Mouse (Mus musculus) R1 (cell line): ENCODE measurements around the gene Etv6.
"Not testable (repeated sequence)": the region's sequence is repeated elsewhere in the genome, so short reads cannot be mapped to it uniquely, and the experiment has no call there.

ENCODE experiments used
- DNase-seq: peaks from one replicate; pipeline ENCODE4 v3.0.0-alpha.2; 2018; ENCODE audit warnings: low read depth, low spot score

Gene Etv6

DNA sequence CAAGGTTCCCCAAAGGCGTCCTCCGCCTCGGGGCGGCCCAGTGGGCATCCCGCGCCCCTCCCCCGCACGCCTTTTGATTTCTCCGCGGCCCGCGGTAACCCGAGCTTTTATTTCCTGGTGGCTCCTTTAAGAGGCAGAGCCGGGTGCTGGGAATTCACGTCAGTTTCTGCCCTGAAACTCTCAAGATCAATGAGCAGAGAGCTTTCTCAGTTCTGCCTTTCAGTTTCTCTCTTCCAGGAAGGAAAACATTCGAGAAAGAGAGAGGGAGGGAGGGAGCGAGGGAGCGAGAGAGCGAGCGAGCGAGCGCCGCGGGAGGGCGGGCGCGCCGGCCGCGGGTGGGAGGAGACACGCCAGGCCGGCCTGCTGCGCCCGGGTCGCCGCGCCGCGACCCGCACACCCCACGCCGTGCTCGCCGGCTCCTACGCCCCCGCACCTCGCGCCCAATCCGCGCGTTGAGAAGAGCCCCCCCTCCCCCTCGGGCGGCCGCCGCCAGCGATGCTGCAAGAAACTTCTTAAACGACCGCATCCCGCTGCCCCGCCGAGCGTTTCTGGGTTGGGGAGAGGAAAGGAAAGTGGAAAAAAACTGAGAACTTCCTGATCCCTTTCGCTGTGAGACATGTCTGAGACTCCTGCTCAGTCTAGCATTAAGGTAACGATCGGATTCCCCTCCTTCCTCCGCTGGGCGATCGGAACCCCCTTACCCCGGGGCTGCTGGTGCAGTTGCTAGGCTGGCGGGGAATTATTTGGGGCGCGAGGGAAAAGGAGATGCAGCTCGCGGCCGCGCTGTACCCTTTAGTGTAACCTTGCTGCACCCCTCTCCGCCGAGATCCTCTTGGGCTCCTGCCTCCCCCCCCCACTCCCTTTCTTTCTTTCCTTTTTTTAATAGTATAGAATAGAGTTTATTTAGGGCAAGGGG, at the start of gene Etv6:
Gene Etv6, plus strand, starts transcription at position 211 of the 916 bp plus-strand sequence.
- DNase-seq = peak; percentile 90

DNA sequence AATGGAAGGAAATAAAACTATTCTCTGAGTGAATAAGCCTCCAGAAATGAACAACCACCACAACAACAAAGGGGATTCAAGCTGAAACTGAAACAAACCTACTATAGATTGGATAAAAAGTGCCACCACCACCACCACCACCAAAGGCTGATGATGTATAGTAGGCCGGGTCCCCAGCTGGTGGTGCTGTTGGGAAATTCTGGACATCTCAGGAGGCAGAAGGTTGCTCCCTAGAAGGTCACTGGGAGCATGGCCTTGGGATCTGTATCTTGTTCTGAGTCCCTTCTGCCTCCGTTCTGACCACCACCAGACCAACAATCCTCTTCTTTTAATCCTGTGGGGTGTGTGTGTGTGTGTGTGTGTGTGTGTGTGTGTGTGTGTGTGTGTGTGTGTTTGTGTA, 49.3 kb upstream of the Etv6 start:
- DNase-seq = peak; percentile 19

DNA sequence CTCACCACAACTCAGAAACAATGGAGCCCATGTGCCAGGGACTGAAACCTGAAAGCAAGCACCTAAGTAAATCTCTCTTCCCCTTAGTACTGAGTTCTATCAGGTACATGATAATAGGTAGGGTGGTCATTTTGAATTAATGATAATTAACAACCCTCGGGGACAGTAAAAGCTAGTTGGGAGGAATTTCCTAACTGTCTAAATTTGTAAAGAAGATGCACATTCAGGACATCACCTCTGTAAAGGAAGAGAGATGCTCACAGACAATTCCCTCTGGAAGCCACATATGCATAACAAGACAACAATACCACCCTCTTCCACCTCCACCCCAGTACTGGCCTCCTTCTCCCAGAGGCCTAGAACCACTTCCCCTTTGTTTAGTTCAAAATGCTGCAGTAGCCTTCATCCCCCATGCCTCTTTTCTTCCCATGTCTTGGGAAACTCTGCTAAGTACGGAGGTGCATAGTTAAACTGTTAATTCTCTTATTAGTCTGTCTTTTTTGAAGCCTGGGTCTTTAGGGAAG, 48.4 kb upstream of the Etv6 start:
- DNase-seq = peak; percentile 84

DNA sequence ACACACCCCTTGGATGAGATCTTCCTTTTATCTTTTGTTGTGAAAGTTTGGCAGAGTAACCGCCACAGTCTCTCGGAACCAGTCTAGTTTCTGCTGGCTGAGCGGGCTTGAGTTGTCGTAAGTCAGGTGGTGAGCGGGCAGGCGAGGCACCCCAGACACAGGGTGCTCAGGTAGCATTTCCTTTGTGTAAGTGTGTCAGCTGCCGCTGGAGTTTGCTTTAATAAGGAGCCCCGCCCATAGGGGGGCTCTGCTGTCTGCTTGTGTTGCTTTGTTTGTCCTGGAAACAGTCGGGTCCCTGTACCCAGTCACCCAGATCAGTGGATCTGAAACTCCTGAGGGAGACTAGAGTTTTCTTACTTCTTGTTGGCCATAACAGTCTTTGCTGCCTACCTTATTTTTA, 47.5 kb upstream of the Etv6 start:
- peak; percentile 31 for DNase-seq

DNA sequence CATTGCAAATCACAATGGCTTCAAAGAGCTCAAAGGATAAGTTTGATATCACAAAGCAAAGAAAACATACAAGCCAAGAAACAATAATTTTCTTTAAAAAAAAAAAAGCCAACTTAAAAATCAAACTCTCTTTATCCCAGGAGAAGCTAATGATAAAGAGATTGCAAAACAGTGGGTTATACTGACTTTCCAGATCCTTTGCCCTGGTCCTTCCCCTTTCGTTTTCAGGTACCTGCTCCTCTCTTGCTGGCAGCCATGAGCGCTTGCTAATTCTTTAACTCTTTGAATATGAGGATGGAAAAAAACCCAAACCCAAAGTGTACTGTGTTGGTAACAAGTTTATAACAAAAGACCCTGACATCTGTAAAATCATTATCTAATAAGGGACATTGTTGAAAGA, 38.0 kb upstream of the Etv6 start:
- DNase-seq = no peak

DNA sequence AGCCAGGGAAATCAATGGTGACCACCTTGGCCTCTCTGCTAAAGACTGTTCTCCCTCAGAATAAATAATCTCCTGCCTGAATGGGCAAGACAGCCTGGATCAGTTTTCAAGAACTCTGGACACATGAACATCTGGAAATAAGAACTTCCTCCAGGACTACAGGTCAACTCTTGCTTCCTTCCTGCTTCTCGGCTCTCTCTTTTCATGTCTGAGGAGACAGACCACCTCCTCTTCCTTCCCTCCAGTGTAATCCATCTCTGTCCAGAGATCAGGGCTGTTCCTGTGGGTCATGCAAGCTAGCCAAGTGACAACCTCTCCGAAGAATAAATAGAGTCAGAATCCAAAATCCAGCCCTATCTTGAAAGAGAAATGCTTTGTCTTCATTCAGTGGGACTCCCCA, 37.6 kb upstream of the Etv6 start:
- DNase-seq = no peak

DNA sequence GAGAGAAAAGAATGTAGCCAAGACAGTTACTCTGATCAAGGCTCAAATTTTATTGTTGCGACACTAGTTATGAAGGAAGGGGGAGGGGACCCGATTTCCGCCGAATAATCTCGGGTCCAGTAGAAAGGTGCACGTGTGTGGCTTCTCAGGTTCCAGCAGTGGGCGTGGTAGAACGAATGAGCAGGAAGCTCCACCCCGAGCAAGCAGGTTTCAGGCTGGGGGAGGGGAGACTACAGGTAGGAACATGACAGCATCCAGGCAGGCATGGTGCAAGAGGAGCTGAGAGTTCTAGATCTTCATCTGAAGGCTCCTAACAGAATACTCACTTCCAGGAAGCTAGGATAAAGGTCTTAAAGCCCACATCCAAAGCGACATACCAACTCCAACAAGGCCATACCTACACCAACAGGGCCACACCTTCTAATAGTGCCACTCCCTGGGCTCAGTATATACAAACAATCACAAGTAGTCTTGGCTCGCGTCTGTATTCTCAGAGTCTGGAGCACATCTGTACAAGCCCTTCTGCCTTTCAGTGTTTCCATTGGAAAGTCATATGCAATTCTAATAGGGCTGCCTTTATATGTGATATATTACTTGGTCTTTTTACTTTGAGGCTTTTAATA, 20.9 kb upstream of the Etv6 start:
- not testable (repeated sequence) for DNase-seq

DNA sequence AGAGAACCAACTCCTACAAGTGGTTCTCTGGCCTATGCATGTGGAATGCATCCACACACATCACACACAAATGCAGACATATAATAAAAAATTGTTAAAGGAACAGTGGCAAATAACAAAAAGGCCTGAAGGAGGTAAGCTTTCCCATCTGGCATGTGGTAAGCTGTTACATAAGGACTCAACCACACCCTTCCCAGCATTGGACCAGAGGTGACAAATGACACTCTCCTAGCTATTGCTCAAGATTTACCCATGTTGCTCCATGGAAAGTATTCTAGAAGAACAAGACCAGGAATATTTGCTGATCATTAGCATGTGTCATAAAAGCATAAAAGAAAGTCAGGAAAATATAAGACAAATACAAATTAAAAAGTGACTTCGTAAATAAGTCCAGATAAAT, 16.7 kb upstream of the Etv6 start:
- DNase-seq = no peak

DNA sequence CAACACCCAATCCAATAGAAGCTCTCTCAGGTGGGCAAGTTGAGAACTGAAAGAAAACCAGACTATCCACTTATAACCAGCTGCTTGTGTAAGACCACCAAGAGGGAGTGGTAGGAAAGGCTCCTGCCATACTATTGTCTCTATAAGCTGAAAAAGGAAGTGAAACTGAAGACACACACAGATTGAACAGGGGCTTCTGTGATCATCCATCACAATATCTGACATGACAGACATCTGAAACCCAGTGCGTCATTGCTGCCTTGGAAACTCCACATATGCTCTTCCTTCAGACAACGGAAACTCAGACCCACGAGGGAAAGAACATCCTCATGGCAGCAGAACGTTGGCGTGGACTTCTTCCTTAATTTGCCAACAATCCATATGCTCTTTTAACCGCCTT, 14.7 kb upstream of the Etv6 start:
- DNase-seq = no peak

DNA sequence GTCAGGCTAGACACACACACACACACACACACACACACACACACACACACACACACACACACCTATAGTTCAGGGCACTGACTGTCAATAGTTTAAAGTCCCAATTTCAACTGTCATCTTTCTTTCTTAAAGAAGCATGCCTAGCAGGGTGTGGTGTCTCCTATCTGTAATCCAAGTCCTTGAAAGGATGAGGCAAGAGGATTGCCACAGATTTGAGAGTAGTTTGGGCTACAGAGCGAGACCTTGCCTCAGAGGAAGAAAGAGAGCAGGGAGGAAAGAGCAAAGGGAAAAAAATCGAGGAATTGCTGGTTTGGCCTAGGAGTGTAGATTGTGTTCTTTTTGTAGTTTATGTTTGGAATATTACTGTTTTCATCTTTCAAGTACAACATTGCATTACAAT, 9.2 kb upstream of the Etv6 start:
- no peak for DNase-seq

DNA sequence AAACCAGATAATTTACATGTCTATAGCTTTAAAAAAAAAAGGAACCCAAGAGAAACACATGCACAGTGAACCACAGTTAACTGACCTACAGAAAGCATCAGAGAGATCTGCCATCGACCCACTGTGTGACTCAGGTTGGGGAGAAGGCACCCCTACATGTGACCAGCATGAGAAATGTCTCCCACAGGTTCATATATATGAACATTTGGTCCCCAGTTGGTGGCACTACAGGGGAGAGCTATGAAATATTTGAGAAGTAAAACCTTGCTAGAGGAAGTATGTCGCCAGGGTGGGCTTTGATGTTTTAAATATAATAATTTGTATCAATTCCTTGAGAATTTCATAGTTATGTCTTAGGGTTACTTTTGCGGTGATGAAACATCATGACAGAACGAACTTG, 8.5 kb upstream of the Etv6 start:
- DNase-seq = no peak

DNA sequence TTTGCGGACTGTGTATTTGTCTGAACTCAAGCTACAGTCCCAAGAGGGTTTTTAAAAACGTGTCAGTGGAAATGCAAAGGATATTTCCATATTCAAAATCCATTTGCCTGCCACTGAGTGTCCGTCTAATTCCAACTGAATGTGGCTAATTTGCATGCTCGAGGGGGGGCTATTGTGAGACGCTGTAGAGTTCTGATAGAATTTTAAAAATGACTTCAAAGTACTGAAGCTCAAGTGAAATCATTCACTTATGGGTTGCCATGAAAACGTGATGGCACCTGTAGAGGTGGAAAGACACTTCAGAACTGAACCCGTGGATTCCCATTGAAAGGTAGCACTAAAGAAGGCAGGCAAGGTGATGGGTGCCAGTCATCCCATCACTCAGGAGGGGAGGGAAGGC, 3.0 kb upstream of the Etv6 start:
- DNase-seq = peak; percentile 58

DNA sequence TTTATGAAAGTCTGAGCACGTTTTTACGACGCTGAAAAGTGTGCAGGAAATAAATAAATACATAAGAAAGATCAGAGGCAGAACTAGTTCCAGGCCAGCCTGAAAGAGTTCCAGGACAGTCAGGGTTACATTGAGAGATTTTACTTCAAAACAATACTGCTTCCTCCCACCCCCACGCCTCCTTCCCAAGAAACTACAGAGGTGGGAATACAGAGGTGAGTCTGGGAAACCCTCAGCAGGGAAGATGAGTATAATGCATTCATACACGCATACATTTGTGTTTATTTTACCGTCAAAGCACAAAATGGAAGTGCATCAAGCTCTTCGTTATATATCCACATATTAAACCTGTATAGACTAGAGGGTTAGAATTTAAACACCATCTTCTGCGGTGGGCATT, 1.1 kb upstream of the Etv6 start:
- no peak for DNase-seq

DNA sequence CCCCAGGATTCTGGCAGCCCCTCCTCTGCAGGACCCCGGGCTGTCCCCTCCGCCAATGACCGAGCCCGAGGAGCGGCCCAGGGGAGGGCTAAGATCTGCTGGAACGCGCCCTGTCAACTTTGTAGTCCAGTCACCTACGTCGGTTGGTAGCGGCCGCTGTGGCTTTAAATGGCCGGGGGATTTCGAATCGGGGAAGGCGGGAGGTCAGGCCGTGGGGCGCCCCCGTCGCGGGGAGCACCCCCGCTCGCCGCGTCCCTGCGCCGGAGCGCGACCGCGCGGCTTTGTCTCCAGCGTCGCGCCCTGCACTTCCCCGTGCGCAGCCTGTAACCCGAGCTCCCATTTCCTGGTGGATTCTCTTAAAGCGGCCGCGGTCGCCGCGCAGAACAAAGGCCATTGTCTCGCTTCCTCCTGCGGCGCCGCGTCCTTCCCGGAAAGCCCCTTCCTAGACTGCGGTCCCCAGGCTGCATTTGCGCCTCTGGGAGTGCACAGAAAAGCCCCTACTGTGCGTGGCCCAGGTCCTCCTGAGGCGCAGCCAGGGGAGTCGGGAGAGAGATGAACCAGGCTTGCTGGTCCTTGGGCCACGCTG, 503 bp upstream of the Etv6 start:
- peak; percentile 92 for DNase-seq

DNA sequence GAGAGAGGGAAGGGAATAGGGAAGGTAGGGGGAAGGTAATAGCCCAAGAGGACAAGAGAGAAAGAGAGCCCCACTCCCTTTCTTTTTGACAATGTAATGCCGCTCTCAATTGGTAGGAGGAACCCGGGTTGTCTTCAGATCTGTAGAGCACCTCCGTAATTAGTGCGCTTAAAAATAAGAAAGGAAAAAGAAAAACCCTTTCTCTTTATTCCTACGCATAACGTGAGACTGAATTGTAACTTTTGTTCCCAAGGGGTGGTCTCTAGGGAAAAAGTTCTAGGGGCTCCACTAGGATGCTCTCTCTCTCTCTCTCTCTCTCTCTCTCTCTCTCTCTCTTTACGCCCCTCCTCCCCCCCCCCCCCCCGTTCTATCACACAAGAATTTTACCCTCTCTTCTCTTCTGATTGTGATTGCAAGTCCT, 1.0 kb downstream of the Etv6 start:
- peak; percentile 26 for DNase-seq

DNA sequence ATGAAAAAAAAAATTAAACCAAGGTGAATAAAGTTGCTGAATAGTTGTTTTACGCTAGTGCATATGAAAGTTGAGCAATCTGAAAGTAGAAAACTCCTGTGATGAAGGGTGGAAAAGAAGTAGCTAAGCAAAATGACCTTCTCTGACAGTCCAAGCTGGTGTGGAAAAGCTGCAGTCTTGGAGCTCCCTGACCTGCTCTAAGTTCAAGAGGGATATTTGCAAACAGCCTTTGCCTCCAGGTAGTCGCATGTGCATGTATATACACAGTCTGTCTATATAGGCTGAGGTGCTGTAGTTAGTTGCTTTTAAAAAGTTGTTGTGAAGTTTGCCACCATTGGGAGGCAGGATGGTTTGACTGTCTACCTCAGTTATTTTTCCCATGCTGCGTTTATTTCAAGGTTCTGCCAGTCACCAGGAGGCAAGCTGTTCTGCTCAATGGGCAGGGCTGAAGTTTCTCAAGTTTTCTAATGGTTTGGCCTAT, 1.5 kb downstream of the Etv6 start:
- no peak for DNase-seq

DNA sequence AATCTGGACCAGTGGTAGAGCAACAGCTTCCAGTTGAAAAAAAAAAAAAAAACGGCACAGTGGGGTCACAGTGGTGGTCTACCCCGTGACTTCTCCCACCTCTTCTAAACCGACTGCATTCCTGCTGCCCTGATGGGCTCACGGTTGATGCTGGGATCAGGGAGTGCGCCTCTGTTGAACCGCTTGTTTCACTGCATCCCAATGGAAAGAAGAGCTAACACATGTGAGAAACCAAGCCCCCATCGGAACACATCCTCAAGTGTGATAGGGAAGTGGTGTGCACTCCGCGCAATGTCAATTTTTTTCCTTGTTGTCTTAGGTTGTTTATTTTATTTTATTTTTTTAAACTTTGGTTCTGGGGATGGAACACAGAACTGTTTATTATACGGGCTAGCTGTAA, 2.5 kb downstream of the Etv6 start:
- DNase-seq = no peak

DNA sequence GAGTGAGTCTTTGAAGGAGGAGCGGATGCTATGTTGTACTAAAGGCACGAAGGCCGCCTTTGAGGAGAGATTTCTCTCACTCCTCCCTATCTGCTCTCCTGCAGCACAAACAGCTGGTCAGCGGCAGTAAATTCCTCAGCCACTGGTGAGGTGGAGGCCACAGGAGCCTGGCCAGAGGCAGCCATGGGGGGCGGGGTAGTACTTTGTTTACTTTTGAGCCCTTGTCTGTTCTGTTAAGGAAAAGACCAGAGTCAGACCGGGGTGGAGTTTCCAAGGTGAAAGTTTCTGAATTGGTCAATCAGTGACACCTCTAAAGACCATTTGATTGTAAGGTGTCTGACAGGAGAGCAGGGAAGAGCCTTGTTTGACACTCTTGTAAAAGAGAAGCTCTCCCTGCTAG, 3.4 kb downstream of the Etv6 start:
- DNase-seq = no peak

DNA sequence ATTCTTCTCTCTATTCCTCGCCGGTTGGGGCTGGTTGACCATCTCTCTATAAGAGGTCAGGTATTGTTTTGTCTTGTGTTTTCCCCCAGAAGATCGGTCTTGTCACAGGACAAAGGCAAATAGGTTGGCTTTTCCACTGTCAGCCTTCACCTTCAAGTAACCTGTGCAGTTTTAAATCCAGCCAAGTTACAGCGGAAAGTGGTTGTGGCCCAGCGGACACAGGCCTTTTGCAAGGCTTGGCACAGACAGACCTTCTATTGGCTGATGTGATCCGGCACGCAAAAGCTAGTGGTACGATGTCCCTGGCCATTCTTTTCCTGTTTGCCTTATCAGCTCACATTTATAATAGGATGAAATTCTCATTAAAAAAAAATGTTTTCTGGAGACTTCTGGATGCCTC, 3.9 kb downstream of the Etv6 start:
- DNase-seq = no peak

DNA sequence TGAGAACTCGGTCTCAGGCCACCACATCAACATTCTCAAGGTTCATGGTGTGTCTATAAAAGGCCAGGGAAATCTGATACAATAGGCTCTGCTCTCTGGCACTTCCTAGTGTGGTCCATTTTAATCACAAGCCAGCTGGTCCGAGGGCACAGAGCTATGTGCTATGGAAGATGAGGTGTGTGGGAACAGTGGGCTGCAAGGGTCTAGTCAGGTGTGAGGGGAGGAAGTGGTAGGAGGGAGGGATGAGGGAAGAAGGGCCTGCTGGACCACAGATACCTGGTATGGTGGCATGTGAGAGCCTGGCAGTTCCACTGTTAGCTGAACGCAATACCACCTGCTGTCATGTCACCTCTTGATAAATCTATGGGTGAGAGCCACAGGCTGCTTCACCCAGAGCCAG, 4.8 kb downstream of the Etv6 start:
- DNase-seq = no peak

DNA sequence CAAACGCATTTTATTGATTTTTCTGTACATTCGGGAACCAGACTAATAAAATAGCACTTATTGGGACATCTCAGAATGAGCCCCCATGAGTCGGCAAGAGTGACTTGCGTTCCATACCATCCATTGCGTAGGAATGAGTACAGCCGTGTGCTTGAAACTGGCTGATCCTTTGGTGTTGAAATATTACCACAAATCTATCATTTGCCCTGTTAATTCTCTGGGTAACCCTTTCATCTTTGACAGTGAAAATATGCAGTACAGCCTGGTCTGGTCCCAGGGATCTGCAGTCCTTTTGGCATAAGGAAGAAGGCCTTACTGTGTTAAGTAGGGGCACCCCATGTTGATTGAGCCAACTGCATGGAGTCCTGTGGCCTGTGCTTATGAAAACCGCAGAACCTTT, 5.8 kb downstream of the Etv6 start:
- no peak for DNase-seq

DNA sequence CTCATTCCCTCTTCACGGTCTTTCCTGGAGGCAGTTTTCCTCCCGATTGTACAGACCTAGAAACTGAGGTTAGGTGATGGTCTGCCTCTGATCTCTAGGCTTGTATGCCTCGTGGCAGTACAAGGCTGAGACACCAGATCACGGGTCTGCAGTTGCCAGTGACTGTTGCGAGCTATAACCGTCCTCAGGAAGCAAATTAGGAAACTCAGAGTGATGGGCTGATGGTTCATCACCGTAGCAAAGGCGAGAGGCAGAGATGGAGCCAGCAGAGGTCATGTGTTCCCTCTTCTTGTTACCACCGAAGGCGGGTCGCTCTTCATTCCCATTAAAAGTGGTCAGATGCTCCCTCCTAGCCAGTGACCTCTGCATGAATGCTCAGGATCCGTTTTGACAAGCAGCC, 6.4 kb downstream of the Etv6 start:
- DNase-seq = no peak

DNA sequence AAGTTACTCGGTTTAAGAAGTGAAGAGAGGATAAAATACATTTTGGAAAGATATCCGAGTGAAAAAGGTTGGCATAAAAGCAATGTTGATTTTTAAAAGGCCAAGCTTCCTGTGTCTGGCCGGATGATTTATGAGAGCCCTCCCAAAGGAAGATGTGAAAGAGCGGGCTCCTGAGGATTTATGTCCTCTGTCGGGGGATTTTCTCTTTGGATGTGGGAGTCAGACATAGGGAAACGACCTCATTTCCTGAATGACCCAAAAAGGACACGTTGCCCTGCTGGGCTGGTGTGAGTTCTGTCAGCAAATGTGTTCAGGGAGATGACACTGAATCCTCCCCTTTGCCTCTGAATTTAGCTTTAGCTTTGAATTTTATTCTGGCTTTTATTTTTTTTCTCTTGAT, 8.0 kb downstream of the Etv6 start:
- DNase-seq = no peak
